Mouse (Mus musculus): ENCODE results near the gene Zfp784. TPM values are rescaled to one million over a fixed set of nuclear protein-coding genes. Genes with fewer than 3 reads are reported as not detected.
"Not testable (repeated sequence)": the region's sequence is repeated elsewhere in the genome, so short reads cannot be mapped to it uniquely, and the experiment has no call there.

Gene Zfp784
- total and polyA plus RNA-seq, 2 experiments from 2014 or later: 5.0 to 5.2 TPM

GRCm38 (mm10) chr7:5016057-5016456 is 22.2 kb downstream of the Zfp784 start:
- Histone ChIP-seq H3K9me3 (ENCODE audit: low read length) (no peaks in the 10 kb centered on the region), H3K4me3 (ENCODE audit: low read depth, low read length) (peak overlapping the region; percentile 77), H3K36me3 (ENCODE audit: insufficient read depth) (peaks cover 15% of the 10 kb centered on the region), H3K9ac (peak overlapping the region; percentile 76), H3K4me1 (ENCODE audit: insufficient read depth) (peaks cover 7% of the 10 kb centered on the region), H3K27me3 (ENCODE audit: insufficient read depth, low read length) (no peaks in the 10 kb centered on the region), H3K4me2 (ENCODE audit: low read depth) (peak overlapping the region; percentile 71), H3K27ac (ENCODE audit: low read depth, low read length) (peak overlapping the region; percentile 99)
- TF ChIP-seq CTCF (IDR thresholded peaks at IDR 0.05; ENCODE audit: low read depth): no peak
- no peak for ATAC-seq
- 58% methylated on average over 3 of the region's 3 CpGs for WGBS
- DNase-seq: no peak

GRCm38 (mm10) chr7:5015118-5016001 is 22.9 kb downstream of the Zfp784 start, which contains the start of gene Gm44973:
TSS of gene Gm44973 (plus strand) at chr7:5015496.
- no peak for TF ChIP-seq CTCF (IDR thresholded peaks at IDR 0.05; ENCODE audit: low read depth)
- 2% methylated on average over 61 of the region's 76 CpGs for WGBS
- ATAC-seq: peak; percentile 81
- peak; percentile 98 for DNase-seq
- peak within 1 kb of the TSS; percentile 99 for H3K27ac ChIP-seq (ENCODE audit: low read depth, low read length)
- no peaks in the 10 kb centered on the region for H3K27me3 ChIP-seq (ENCODE audit: insufficient read depth, low read length)
- H3K4me1 ChIP-seq (ENCODE audit: insufficient read depth): peaks cover 5% of the 10 kb centered on the region; the same call in 1 of the 2 replicates
- H3K4me2 ChIP-seq (ENCODE audit: low read depth): peak within 1 kb of the TSS; percentile 71
- peak within 1 kb of the TSS; percentile 77 for H3K4me3 ChIP-seq (ENCODE audit: low read depth, low read length)
- peaks cover 22% of the 10 kb centered on the region for H3K36me3 ChIP-seq (ENCODE audit: insufficient read depth)
- no peaks in the 10 kb centered on the region for H3K9me3 ChIP-seq (ENCODE audit: low read length)
- H3K9ac ChIP-seq: peak within 1 kb of the TSS; percentile 79

GRCm38 (mm10) chr7:5014251-5015117 is 23.8 kb downstream of the Zfp784 start, which contains the start of the genes Zfp524 and Fiz1:
TSS of gene Zfp524 (plus strand) at chr7:5014415.
TSS of gene Fiz1 (minus strand) at chr7:5014697.
- TF ChIP-seq CTCF (IDR thresholded peaks at IDR 0.05; ENCODE audit: low read depth): no peak
- H3K27me3 ChIP-seq (ENCODE audit: insufficient read depth, low read length): no peaks in the 10 kb centered on the region
- peak; percentile 99 for DNase-seq
- H3K4me3 ChIP-seq (ENCODE audit: low read depth, low read length): peak within 1 kb of the TSS; percentile 77
- peak within 1 kb of the TSS; percentile 79 for H3K9ac ChIP-seq
- peak within 1 kb of the TSS; percentile 99 for H3K27ac ChIP-seq (ENCODE audit: low read depth, low read length)
- H3K36me3 ChIP-seq (ENCODE audit: insufficient read depth): peaks cover 30% of the 10 kb centered on the region
- H3K4me1 ChIP-seq (ENCODE audit: insufficient read depth): peaks cover 5% of the 10 kb centered on the region; the same call in 1 of the 2 replicates
- ATAC-seq: peak; percentile 83
- 2% methylated on average over 42 of the region's 42 CpGs for WGBS
- no peaks in the 10 kb centered on the region for H3K9me3 ChIP-seq (ENCODE audit: low read length)
- peak within 1 kb of the TSS; percentile 71 for H3K4me2 ChIP-seq (ENCODE audit: low read depth)

GRCm38 (mm10) chr7:5012681-5013513 is 25.3 kb downstream of the Zfp784 start:
- H3K4me2 ChIP-seq (ENCODE audit: low read depth): no peak overlapping the region
- ATAC-seq (no peak), DNase-seq (no peak)
- H3K9ac ChIP-seq: no peak overlapping the region
- H3K4me1 ChIP-seq (ENCODE audit: insufficient read depth): peaks cover 5% of the 10 kb centered on the region; the same call in 1 of the 2 replicates
- WGBS: 90% methylated on average over 27 of the region's 27 CpGs
- H3K27me3 ChIP-seq (ENCODE audit: insufficient read depth, low read length): no peaks in the 10 kb centered on the region
- H3K9me3 ChIP-seq (ENCODE audit: low read length): no peaks in the 10 kb centered on the region
- peaks cover 46% of the 10 kb centered on the region for H3K36me3 ChIP-seq (ENCODE audit: insufficient read depth)
- no peak overlapping the region for H3K4me3 ChIP-seq (ENCODE audit: low read depth, low read length)
- no peak for TF ChIP-seq CTCF (IDR thresholded peaks at IDR 0.05; ENCODE audit: low read depth)
- H3K27ac ChIP-seq (ENCODE audit: low read depth, low read length): no peak overlapping the region

- DNase-seq (no peak), ATAC-seq (no peak)
- no peak overlapping the region for H3K27ac ChIP-seq (ENCODE audit: low read depth, low read length)
- H3K4me1 ChIP-seq (ENCODE audit: insufficient read depth): no peaks in the 10 kb centered on the region
- WGBS: 97% methylated on average over 26 of the region's 26 CpGs
- H3K36me3 ChIP-seq (ENCODE audit: insufficient read depth): peaks cover 57% of the 10 kb centered on the region
- H3K27me3 ChIP-seq (ENCODE audit: insufficient read depth, low read length): no peaks in the 10 kb centered on the region
- H3K4me3 ChIP-seq (ENCODE audit: low read depth, low read length): no peak overlapping the region
- peak; percentile 19; the same call in 1 of the 2 replicates for TF ChIP-seq CTCF (IDR thresholded peaks at IDR 0.05; ENCODE audit: low read depth)
- H3K9ac ChIP-seq: no peak overlapping the region
- H3K9me3 ChIP-seq (ENCODE audit: low read length): no peaks in the 10 kb centered on the region
- no peak overlapping the region for H3K4me2 ChIP-seq (ENCODE audit: low read depth)
These were observed 30.0 kb downstream of the Zfp784 start for GRCm38 (mm10) chr7:5008229-5008628.

- not testable (repeated sequence) for H3K27me3 ChIP-seq (ENCODE audit: insufficient read depth, low read length); H3K27ac ChIP-seq (ENCODE audit: low read depth, low read length); ATAC-seq; H3K4me3 ChIP-seq (ENCODE audit: low read depth, low read length); DNase-seq; H3K4me2 ChIP-seq (ENCODE audit: low read depth); H3K4me1 ChIP-seq (ENCODE audit: insufficient read depth); H3K9me3 ChIP-seq (ENCODE audit: low read length); H3K9ac ChIP-seq
- H3K36me3 ChIP-seq (ENCODE audit: insufficient read depth): peaks cover 11% of the 10 kb centered on the region
- 53% methylated on average over 8 of the region's 8 CpGs for WGBS
These were observed 35.4 kb downstream of the Zfp784 start for GRCm38 (mm10) chr7:5002876-5003275.

Data from forebrain, postnatal 0 days (tissue).